Mouse (Mus musculus): ENCODE measurements around the gene Atn1. TPM values are rescaled to one million over a fixed set of nuclear protein-coding genes. Genes with fewer than 3 reads are reported as not detected.

Gene Atn1
- total and polyA plus RNA-seq, 2 experiments from 2014 or later, result 21.3 to 23.7 TPM

- 88% methylated on average over 10 of the region's 10 CpGs for WGBS
- ATAC-seq (no peak), DNase-seq (ENCODE audit: low spot score) (no peak)
- H3K27ac ChIP-seq, result no peak overlapping the region
- no peaks in the 10 kb centered on the region for H3K36me3 ChIP-seq (ENCODE audit: insufficient read depth, low read length)
- no peak for TF ChIP-seq CTCF (IDR thresholded peaks at IDR 0.05; ENCODE audit: low read depth)
- H3K9ac ChIP-seq (replicated peaks; ENCODE audit: low read length), result no peak overlapping the region
- H3K4me2 ChIP-seq (ENCODE audit: low read depth, low read length), result no peak overlapping the region
- H3K4me1 ChIP-seq (ENCODE audit: insufficient read depth, low read length), result no peaks in the 10 kb centered on the region
- H3K27me3 ChIP-seq (ENCODE audit: insufficient read depth, low read length), result no peaks in the 10 kb centered on the region
- H3K9me3 ChIP-seq (ENCODE audit: low read length), result no peaks in the 10 kb centered on the region
- no peak overlapping the region for H3K4me3 ChIP-seq (ENCODE audit: low read length)
Measured at GRCm38 (mm10) chr6:124724472-124724871, 31.9 kb downstream of the Atn1 start.

GRCm38 (mm10) chr6:124723541-124723940 lies 32.8 kb downstream of the Atn1 start:
- TF ChIP-seq CTCF (IDR thresholded peaks at IDR 0.05; ENCODE audit: low read depth), result no peak
- 77% methylated on average over 8 of the region's 8 CpGs for WGBS
- H3K4me1 ChIP-seq (ENCODE audit: insufficient read depth, low read length), result no peaks in the 10 kb centered on the region
- no peaks in the 10 kb centered on the region for H3K36me3 ChIP-seq (ENCODE audit: insufficient read depth, low read length)
- no peaks in the 10 kb centered on the region for H3K9me3 ChIP-seq (ENCODE audit: low read length)
- H3K4me2 ChIP-seq (ENCODE audit: low read depth, low read length), result no peak overlapping the region
- DNase-seq (ENCODE audit: low spot score) (no peak), ATAC-seq (no peak)
- H3K9ac ChIP-seq (replicated peaks; ENCODE audit: low read length), result no peak overlapping the region
- H3K27me3 ChIP-seq (ENCODE audit: insufficient read depth, low read length), result no peaks in the 10 kb centered on the region
- H3K27ac ChIP-seq, result no peak overlapping the region
- H3K4me3 ChIP-seq (ENCODE audit: low read length), result no peak overlapping the region

- WGBS, result 84% methylated on average over 6 of the region's 6 CpGs
Measured at GRCm38 (mm10) chr6:124722876-124723473, 33.3 kb downstream of the Atn1 start.

GRCm38 (mm10) chr6:124720904-124721303 lies 35.4 kb downstream of the Atn1 start:
- peaks cover 13% of the 10 kb centered on the region; the same call in 1 of the 2 replicates for H3K36me3 ChIP-seq (ENCODE audit: insufficient read depth, low read length)
- WGBS, result 57% methylated on average over 11 of the region's 11 CpGs
- ATAC-seq, result no peak
- no peak overlapping the region for H3K27ac ChIP-seq
- no peak for TF ChIP-seq CTCF (IDR thresholded peaks at IDR 0.05; ENCODE audit: low read depth)
- no peaks in the 10 kb centered on the region for H3K9me3 ChIP-seq (ENCODE audit: low read length)
- no peaks in the 10 kb centered on the region for H3K4me1 ChIP-seq (ENCODE audit: insufficient read depth, low read length)
- H3K27me3 ChIP-seq (ENCODE audit: insufficient read depth, low read length), result no peaks in the 10 kb centered on the region
- H3K4me2 ChIP-seq (ENCODE audit: low read depth, low read length), result no peak overlapping the region
- H3K4me3 ChIP-seq (ENCODE audit: low read length), result no peak overlapping the region
- H3K9ac ChIP-seq (replicated peaks; ENCODE audit: low read length), result no peak overlapping the region
- DNase-seq (ENCODE audit: low spot score), result no peak

More at GRCm38 (mm10) chr6:124722876-124723473, 33.3 kb downstream of the Atn1 start:
- H3K27me3 ChIP-seq (ENCODE audit: insufficient read depth, low read length), result no peaks in the 10 kb centered on the region
- H3K9ac ChIP-seq (replicated peaks; ENCODE audit: low read length), result no peak overlapping the region
- no peak for DNase-seq (ENCODE audit: low spot score)
- no peak overlapping the region for H3K4me2 ChIP-seq (ENCODE audit: low read depth, low read length)
- no peaks in the 10 kb centered on the region for H3K9me3 ChIP-seq (ENCODE audit: low read length)
- ATAC-seq, result no peak
- no peak overlapping the region for H3K27ac ChIP-seq
- H3K4me1 ChIP-seq (ENCODE audit: insufficient read depth, low read length), result no peaks in the 10 kb centered on the region
- H3K36me3 ChIP-seq (ENCODE audit: insufficient read depth, low read length), result no peaks in the 10 kb centered on the region
- H3K4me3 ChIP-seq (ENCODE audit: low read length), result no peak overlapping the region
- no peak for TF ChIP-seq CTCF (IDR thresholded peaks at IDR 0.05; ENCODE audit: low read depth)

- H3K27ac ChIP-seq, result no peak overlapping the region
Measured at GRCm38 (mm10) chr6:124719354-124719978, 36.9 kb downstream of the Atn1 start.

GRCm38 (mm10) chr6:124718703-124719102 lies 37.6 kb downstream of the Atn1 start:
- no peak overlapping the region for H3K4me2 ChIP-seq (ENCODE audit: low read depth, low read length)
- no peaks in the 10 kb centered on the region for H3K27me3 ChIP-seq (ENCODE audit: insufficient read depth, low read length)
- TF ChIP-seq CTCF (IDR thresholded peaks at IDR 0.05; ENCODE audit: low read depth), result no peak
- H3K27ac ChIP-seq, result no peak overlapping the region
- H3K9ac ChIP-seq (replicated peaks; ENCODE audit: low read length), result no peak overlapping the region
- no peak overlapping the region for H3K4me3 ChIP-seq (ENCODE audit: low read length)
- no peaks in the 10 kb centered on the region for H3K9me3 ChIP-seq (ENCODE audit: low read length)
- DNase-seq (ENCODE audit: low spot score) (no peak), ATAC-seq (no peak)
- 64% methylated on average over 16 of the region's 16 CpGs for WGBS
- peaks cover 27% of the 10 kb centered on the region; the same call in 1 of the 2 replicates for H3K36me3 ChIP-seq (ENCODE audit: insufficient read depth, low read length)
- peaks cover 2% of the 10 kb centered on the region; the same call in 1 of the 2 replicates for H3K4me1 ChIP-seq (ENCODE audit: insufficient read depth, low read length)

More at GRCm38 (mm10) chr6:124719354-124719978, 36.9 kb downstream of the Atn1 start:
- ATAC-seq (no peak), DNase-seq (ENCODE audit: low spot score) (no peak)
- H3K9me3 ChIP-seq (ENCODE audit: low read length), result no peaks in the 10 kb centered on the region
- no peak overlapping the region for H3K9ac ChIP-seq (replicated peaks; ENCODE audit: low read length)
- H3K4me2 ChIP-seq (ENCODE audit: low read depth, low read length), result no peak overlapping the region
- H3K4me3 ChIP-seq (ENCODE audit: low read length), result no peak overlapping the region
- 77% methylated on average over 7 of the region's 7 CpGs for WGBS
- no peak for TF ChIP-seq CTCF (IDR thresholded peaks at IDR 0.05; ENCODE audit: low read depth)
- H3K36me3 ChIP-seq (ENCODE audit: insufficient read depth, low read length), result peaks cover 27% of the 10 kb centered on the region; the same call in 1 of the 2 replicates
- H3K27me3 ChIP-seq (ENCODE audit: insufficient read depth, low read length), result no peaks in the 10 kb centered on the region
- H3K4me1 ChIP-seq (ENCODE audit: insufficient read depth, low read length), result no peaks in the 10 kb centered on the region

- no peak overlapping the region for H3K4me3 ChIP-seq (ENCODE audit: low read length)
- no peak for TF ChIP-seq CTCF (IDR thresholded peaks at IDR 0.05; ENCODE audit: low read depth)
- ATAC-seq (no peak), DNase-seq (ENCODE audit: low spot score) (no peak)
- no peaks in the 10 kb centered on the region for H3K27me3 ChIP-seq (ENCODE audit: insufficient read depth, low read length)
- H3K27ac ChIP-seq, result no peak overlapping the region
- H3K4me2 ChIP-seq (ENCODE audit: low read depth, low read length), result no peak overlapping the region
- H3K9me3 ChIP-seq (ENCODE audit: low read length), result no peaks in the 10 kb centered on the region
- H3K4me1 ChIP-seq (ENCODE audit: insufficient read depth, low read length), result peaks cover 9% of the 10 kb centered on the region
- 84% methylated on average over 13 of the region's 13 CpGs for WGBS
- no peak overlapping the region for H3K9ac ChIP-seq (replicated peaks; ENCODE audit: low read length)
- H3K36me3 ChIP-seq (ENCODE audit: insufficient read depth, low read length), result peaks cover 27% of the 10 kb centered on the region; the same call in 1 of the 2 replicates
Measured at GRCm38 (mm10) chr6:124717968-124718367, 38.4 kb downstream of the Atn1 start.

Measured in hindbrain, postnatal 0 days (tissue).